Mouse (Mus musculus): ENCODE results near the gene Psip1. TPM values are rescaled to one million over a fixed set of nuclear protein-coding genes. Genes with fewer than 3 reads are reported as not detected.

Psip1 gene
- polyA plus RNA-seq, 1 experiment: 24.0 TPM

DNA sequence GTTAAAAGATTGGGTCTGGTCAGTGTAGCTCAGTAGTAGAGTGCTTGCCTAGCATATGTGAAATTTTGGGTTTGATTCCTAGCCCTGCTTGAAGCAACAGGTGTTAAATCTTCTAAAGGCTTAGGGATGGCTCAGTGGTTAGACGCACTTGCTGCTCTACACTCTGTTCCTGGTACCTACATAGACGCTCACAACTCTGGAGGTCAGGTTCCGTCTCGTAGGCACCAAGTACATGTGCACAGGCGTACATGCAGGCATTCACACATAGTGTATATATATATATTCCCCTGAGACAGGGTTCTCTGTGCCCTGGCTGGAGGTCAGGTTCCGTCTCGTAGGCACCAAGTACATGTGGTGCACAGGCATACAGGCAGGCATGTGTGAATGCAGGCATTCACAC lies 59.1 kb downstream of the Psip1 start:
- no peak overlapping the region for H3ac ChIP-seq (ENCODE audit: control insufficient read depth, insufficient read length)
- H3K27me3 ChIP-seq (ENCODE audit: control insufficient read depth, insufficient read depth, insufficient read length): no peaks in the 10 kb centered on the region
- H3K36me3 ChIP-seq (ENCODE audit: control insufficient read depth, insufficient read depth): peaks cover 30% of the 10 kb centered on the region
- peaks cover 93% of the 10 kb centered on the region for H3K79me2 ChIP-seq (ENCODE audit: control insufficient read depth, insufficient read depth)
- TF ChIP-seq MYOD1 (IDR thresholded peaks at IDR 0.05; ENCODE audit: control insufficient read depth in 1 of 3, insufficient read length in 2 of 3, low read depth in 2 of 3): no peak
- TF ChIP-seq REST (IDR thresholded peaks at IDR 0.05; ENCODE audit: insufficient read depth, insufficient read length): no peak
- TF ChIP-seq CEBPB (IDR thresholded peaks at IDR 0.05; ENCODE audit: insufficient read depth, poor library complexity, severe bottlenecking): no peak
- TF ChIP-seq USF1 (IDR thresholded peaks at IDR 0.05; ENCODE audit: low read depth): no peak
- no peak overlapping the region for H3K4me3 ChIP-seq
- no peak overlapping the region for H3K4me2 ChIP-seq (ENCODE audit: low read depth)

DNA sequence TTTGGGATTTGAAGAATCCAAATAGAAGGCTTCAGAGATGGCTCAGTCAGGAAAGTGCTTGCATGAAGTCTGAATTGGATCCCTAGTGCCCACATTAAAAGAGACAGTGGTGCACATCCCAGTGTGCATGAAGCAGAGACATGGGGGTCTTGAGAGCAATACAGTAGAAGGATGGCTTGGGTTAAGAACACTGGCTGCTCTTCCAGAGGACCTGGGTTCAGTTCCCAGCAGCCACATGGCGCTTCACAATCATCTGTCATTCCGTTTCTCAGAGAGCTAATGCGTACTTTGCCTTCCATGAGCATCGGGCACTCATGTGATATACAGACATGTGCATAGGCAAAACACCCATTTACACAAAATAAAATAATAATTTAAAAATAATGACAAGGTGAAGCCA lies 61.1 kb downstream of the Psip1 start:
- H3K27me3 ChIP-seq (ENCODE audit: control insufficient read depth, insufficient read depth, insufficient read length): no peaks in the 10 kb centered on the region
- TF ChIP-seq TCF3 (IDR thresholded peaks at IDR 0.05; ENCODE audit: insufficient read length, low read depth) (no peak), REST (IDR thresholded peaks at IDR 0.05; ENCODE audit: insufficient read depth, insufficient read length) (no peak), E2F4 (IDR thresholded peaks at IDR 0.05; ENCODE audit: insufficient read depth) (no peak), SRF (IDR thresholded peaks at IDR 0.05; ENCODE audit: control insufficient read depth, insufficient read length, low read depth) (no peak), MYOG (IDR thresholded peaks at IDR 0.05; ENCODE audit: control insufficient read depth in 1 of 3, insufficient read depth in 1 of 3, insufficient read length in 2 of 3, low read depth in 2 of 3) (no peak), CEBPB (IDR thresholded peaks at IDR 0.05; ENCODE audit: insufficient read depth, poor library complexity, severe bottlenecking) (no peak), USF1 (IDR thresholded peaks at IDR 0.05; ENCODE audit: low read depth) (no peak), POLR2A (IDR thresholded peaks at IDR 0.05; ENCODE audit: insufficient read length, low read depth) (no peak), MAX (IDR thresholded peaks at IDR 0.05; ENCODE audit: low read depth) (no peak), POLR2AphosphoS2 (IDR thresholded peaks at IDR 0.05; ENCODE audit: insufficient read length, low read depth) (no peak), MYOD1 (IDR thresholded peaks at IDR 0.05; ENCODE audit: control insufficient read depth in 1 of 3, insufficient read length in 2 of 3, low read depth in 2 of 3) (no peak), TCF12 (IDR thresholded peaks at IDR 0.05; ENCODE audit: insufficient read depth, poor library complexity, severe bottlenecking) (no peak)
- no peak overlapping the region for H3K4me3 ChIP-seq
- H3K36me3 ChIP-seq (ENCODE audit: control insufficient read depth, insufficient read depth): peaks cover 32% of the 10 kb centered on the region
- H3K79me2 ChIP-seq (ENCODE audit: control insufficient read depth, insufficient read depth): peaks cover 89% of the 10 kb centered on the region
- no peak overlapping the region for H3ac ChIP-seq (ENCODE audit: control insufficient read depth, insufficient read length)
- H3K4me2 ChIP-seq (ENCODE audit: low read depth): no peak overlapping the region

DNA sequence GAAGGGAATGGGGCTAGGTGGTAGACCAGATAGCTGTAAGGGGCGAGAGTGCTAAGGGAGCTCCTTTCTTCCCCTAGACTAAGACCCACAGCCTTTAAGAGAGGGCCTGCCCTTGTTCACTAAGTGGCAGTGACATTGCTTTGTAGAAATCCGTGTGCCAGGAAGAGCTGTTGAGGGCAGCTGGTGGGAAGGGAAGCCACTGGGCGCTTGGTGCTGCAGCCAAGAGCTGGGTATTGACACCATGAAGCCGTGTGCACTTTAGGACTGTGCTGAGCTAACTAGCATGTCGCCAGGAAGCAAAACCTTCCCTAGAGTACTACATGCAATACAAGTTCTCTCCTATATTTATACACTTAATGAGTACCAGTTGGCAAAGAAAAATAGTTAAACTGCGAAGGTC lies 62.6 kb downstream of the Psip1 start:
- peaks cover 89% of the 10 kb centered on the region for H3K79me2 ChIP-seq (ENCODE audit: control insufficient read depth, insufficient read depth)
- no peak overlapping the region for H3K4me2 ChIP-seq (ENCODE audit: low read depth)
- H3K27me3 ChIP-seq (ENCODE audit: control insufficient read depth, insufficient read depth, insufficient read length): no peaks in the 10 kb centered on the region
- H3ac ChIP-seq (ENCODE audit: control insufficient read depth, insufficient read length): no peak overlapping the region
- H3K36me3 ChIP-seq (ENCODE audit: control insufficient read depth, insufficient read depth): peaks cover 18% of the 10 kb centered on the region
- H3K4me3 ChIP-seq: no peak overlapping the region
- TF ChIP-seq MYOG (IDR thresholded peaks at IDR 0.05; ENCODE audit: control insufficient read depth in 1 of 3, insufficient read depth in 1 of 3, insufficient read length in 2 of 3, low read depth in 2 of 3) (no peak), SRF (IDR thresholded peaks at IDR 0.05; ENCODE audit: control insufficient read depth, insufficient read length, low read depth) (no peak), POLR2A (IDR thresholded peaks at IDR 0.05; ENCODE audit: insufficient read length, low read depth) (no peak), MYOD1 (IDR thresholded peaks at IDR 0.05; ENCODE audit: control insufficient read depth in 1 of 3, insufficient read length in 2 of 3, low read depth in 2 of 3) (no peak), TCF3 (IDR thresholded peaks at IDR 0.05; ENCODE audit: insufficient read length, low read depth) (no peak), CEBPB (IDR thresholded peaks at IDR 0.05; ENCODE audit: insufficient read depth, poor library complexity, severe bottlenecking) (no peak), USF1 (IDR thresholded peaks at IDR 0.05; ENCODE audit: low read depth) (no peak), E2F4 (IDR thresholded peaks at IDR 0.05; ENCODE audit: insufficient read depth) (no peak)

GRCm38 (mm10) chr4:83418781-83419180 lies 67.5 kb downstream of the Psip1 start:
- peaks cover 57% of the 10 kb centered on the region for H3K79me2 ChIP-seq (ENCODE audit: control insufficient read depth, insufficient read depth)

DNA sequence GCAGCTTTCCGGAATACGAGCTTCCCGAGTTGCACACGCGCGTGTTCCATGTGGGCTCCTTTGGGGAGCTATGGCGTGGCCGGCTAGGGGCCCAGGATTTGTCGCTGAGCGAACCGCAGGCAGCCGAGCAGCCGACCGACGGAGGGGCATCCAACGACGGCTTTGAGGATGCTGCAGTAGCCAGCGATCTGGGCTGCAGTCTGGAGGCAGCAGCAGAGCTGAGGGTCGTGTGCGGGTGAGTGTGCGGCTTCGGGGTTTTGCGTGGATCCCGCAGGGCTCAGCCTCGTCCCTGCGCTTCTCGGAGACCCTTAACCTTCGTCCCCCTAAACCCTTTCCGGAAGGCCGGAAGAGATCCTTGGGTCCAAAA lies 68.5 kb downstream of the Psip1 start:
- H3K36me3 ChIP-seq (ENCODE audit: control insufficient read depth, insufficient read depth): peaks cover 7% of the 10 kb centered on the region
- H3K4me3 ChIP-seq: peak overlapping the region; percentile 93
- TF ChIP-seq E2F4 (IDR thresholded peaks at IDR 0.05; ENCODE audit: insufficient read depth) (no peak), CEBPB (IDR thresholded peaks at IDR 0.05; ENCODE audit: insufficient read depth, poor library complexity, severe bottlenecking) (no peak), REST (IDR thresholded peaks at IDR 0.05; ENCODE audit: insufficient read depth, insufficient read length) (no peak), POLR2AphosphoS2 (IDR thresholded peaks at IDR 0.05; ENCODE audit: insufficient read length, low read depth) (no peak), TCF3 (IDR thresholded peaks at IDR 0.05; ENCODE audit: insufficient read length, low read depth) (no peak), MYOD1 (IDR thresholded peaks at IDR 0.05; ENCODE audit: control insufficient read depth in 1 of 3, insufficient read length in 2 of 3, low read depth in 2 of 3) (no peak), USF1 (IDR thresholded peaks at IDR 0.05; ENCODE audit: low read depth) (no peak), SRF (IDR thresholded peaks at IDR 0.05; ENCODE audit: control insufficient read depth, insufficient read length, low read depth) (no peak), MYOG (IDR thresholded peaks at IDR 0.05; ENCODE audit: control insufficient read depth in 1 of 3, insufficient read depth in 1 of 3, insufficient read length in 2 of 3, low read depth in 2 of 3) (no peak), POLR2A (IDR thresholded peaks at IDR 0.05; ENCODE audit: insufficient read length, low read depth) (no peak), TCF12 (IDR thresholded peaks at IDR 0.05; ENCODE audit: insufficient read depth, poor library complexity, severe bottlenecking) (no peak), MAX (IDR thresholded peaks at IDR 0.05; ENCODE audit: low read depth) (no peak)
- peak overlapping the region; percentile 22 for H3ac ChIP-seq (ENCODE audit: control insufficient read depth, insufficient read length)
- H3K27me3 ChIP-seq (ENCODE audit: control insufficient read depth, insufficient read depth, insufficient read length): no peaks in the 10 kb centered on the region
- peaks cover 47% of the 10 kb centered on the region for H3K79me2 ChIP-seq (ENCODE audit: control insufficient read depth, insufficient read depth)
- H3K4me2 ChIP-seq (ENCODE audit: low read depth): peak overlapping the region; percentile 62

More at GRCm38 (mm10) chr4:83418781-83419180, 67.5 kb downstream of the Psip1 start:
- peaks cover 7% of the 10 kb centered on the region for H3K36me3 ChIP-seq (ENCODE audit: control insufficient read depth, insufficient read depth)
- H3ac ChIP-seq (ENCODE audit: control insufficient read depth, insufficient read length): no peak overlapping the region
- peak overlapping the region; percentile 62 for H3K4me2 ChIP-seq (ENCODE audit: low read depth)
- peak overlapping the region; percentile 93 for H3K4me3 ChIP-seq
- H3K27me3 ChIP-seq (ENCODE audit: control insufficient read depth, insufficient read depth, insufficient read length): no peaks in the 10 kb centered on the region
- TF ChIP-seq POLR2AphosphoS2 (IDR thresholded peaks at IDR 0.05; ENCODE audit: insufficient read length, low read depth) (no peak), MYOG (IDR thresholded peaks at IDR 0.05; ENCODE audit: control insufficient read depth in 1 of 3, insufficient read depth in 1 of 3, insufficient read length in 2 of 3, low read depth in 2 of 3) (no peak), REST (IDR thresholded peaks at IDR 0.05; ENCODE audit: insufficient read depth, insufficient read length) (no peak), SRF (IDR thresholded peaks at IDR 0.05; ENCODE audit: control insufficient read depth, insufficient read length, low read depth) (no peak), E2F4 (IDR thresholded peaks at IDR 0.05; ENCODE audit: insufficient read depth) (no peak), MAX (IDR thresholded peaks at IDR 0.05; ENCODE audit: low read depth) (no peak), USF1 (IDR thresholded peaks at IDR 0.05; ENCODE audit: low read depth) (no peak), CEBPB (IDR thresholded peaks at IDR 0.05; ENCODE audit: insufficient read depth, poor library complexity, severe bottlenecking) (no peak), TCF12 (IDR thresholded peaks at IDR 0.05; ENCODE audit: insufficient read depth, poor library complexity, severe bottlenecking) (no peak), TCF3 (IDR thresholded peaks at IDR 0.05; ENCODE audit: insufficient read length, low read depth) (no peak), MYOD1 (IDR thresholded peaks at IDR 0.05; ENCODE audit: control insufficient read depth in 1 of 3, insufficient read length in 2 of 3, low read depth in 2 of 3) (no peak), POLR2A (IDR thresholded peaks at IDR 0.05; ENCODE audit: insufficient read length, low read depth) (no peak)

Measured in myocyte (in vitro differentiated cells).